Mouse (Mus musculus): Measurements from ENCODE around the gene Duoxa1. TPM values are rescaled to one million over a fixed set of nuclear protein-coding genes. Genes with fewer than 3 reads are reported as not detected.

Duoxa1 gene
- polyA plus RNA-seq, 1 experiment, result not detected

DNA sequence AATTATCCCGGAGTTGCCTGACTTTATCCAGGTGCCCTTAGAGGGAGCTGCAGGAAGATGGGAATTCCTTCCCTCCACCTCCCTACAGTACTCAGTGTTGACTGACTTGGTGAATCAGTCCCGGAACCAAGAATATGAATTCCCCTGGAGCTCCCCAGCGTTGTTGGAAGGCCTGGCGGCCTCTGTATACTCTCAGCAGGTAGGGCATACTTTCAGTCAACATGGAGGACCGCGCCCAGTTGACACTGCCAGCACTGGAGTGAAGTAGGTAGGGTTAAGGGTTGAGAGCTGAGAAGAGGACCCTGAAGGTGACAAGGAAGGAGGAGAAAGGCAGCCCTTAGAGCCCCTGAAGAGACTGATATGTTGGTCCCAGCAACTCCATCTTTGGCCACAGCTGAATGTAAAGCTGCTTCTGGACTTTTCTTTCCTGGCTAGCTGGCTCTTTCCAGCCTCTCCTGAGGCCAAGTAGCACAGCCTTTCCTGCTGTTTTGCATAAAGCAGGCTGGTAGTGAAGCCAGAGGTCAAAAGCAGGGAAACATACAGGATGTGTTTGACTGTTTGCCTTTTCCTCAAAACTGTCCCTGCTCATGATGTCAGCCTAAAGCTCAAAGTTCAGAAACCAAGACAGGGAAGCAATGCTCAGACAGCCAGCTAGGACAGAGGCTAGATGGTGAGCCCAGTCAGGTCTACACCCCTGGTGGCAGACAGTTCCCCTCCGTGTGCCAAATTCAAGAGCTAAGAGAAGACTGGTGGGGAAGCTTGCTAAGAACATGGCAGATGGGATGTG, 46.9 kb downstream of the Duoxa1 start:
- no peak overlapping the region for H3K27ac ChIP-seq (ENCODE audit: insufficient read depth, low read depth, low read length)
- no peak overlapping the region for H3K4me3 ChIP-seq (ENCODE audit: insufficient read depth, low read length)
- no peaks in the 10 kb centered on the region for H3K4me1 ChIP-seq (ENCODE audit: control insufficient read depth, insufficient read depth, low read length)
- TF ChIP-seq POLR2A (IDR thresholded peaks at IDR 0.05; ENCODE audit: borderline replicate concordance, low read depth, low read length) (no peak), CTCF (IDR thresholded peaks at IDR 0.05; ENCODE audit: low read depth, low read length) (no peak)

GRCm38 (mm10) chr2:122264690-122265089, 48.8 kb downstream of the Duoxa1 start:
- Histone ChIP-seq H3K4me3 (ENCODE audit: insufficient read depth, low read length) (no peak overlapping the region), H3K4me1 (ENCODE audit: control insufficient read depth, insufficient read depth, low read length) (no peaks in the 10 kb centered on the region), H3K27ac (ENCODE audit: insufficient read depth, low read depth, low read length) (no peak overlapping the region)
- TF ChIP-seq POLR2A (IDR thresholded peaks at IDR 0.05; ENCODE audit: borderline replicate concordance, low read depth, low read length) (no peak), CTCF (IDR thresholded peaks at IDR 0.05; ENCODE audit: low read depth, low read length) (no peak)

- no peak overlapping the region for H3K4me3 ChIP-seq (ENCODE audit: insufficient read depth, low read length)
- no peaks in the 10 kb centered on the region for H3K4me1 ChIP-seq (ENCODE audit: control insufficient read depth, insufficient read depth, low read length)
- TF ChIP-seq POLR2A (IDR thresholded peaks at IDR 0.05; ENCODE audit: borderline replicate concordance, low read depth, low read length), result no peak
- TF ChIP-seq CTCF (IDR thresholded peaks at IDR 0.05; ENCODE audit: low read depth, low read length), result no peak
- no peak overlapping the region for H3K27ac ChIP-seq (ENCODE audit: insufficient read depth, low read depth, low read length)
Measured at GRCm38 (mm10) chr2:122260729-122261128, 52.8 kb downstream of the Duoxa1 start.

DNA sequence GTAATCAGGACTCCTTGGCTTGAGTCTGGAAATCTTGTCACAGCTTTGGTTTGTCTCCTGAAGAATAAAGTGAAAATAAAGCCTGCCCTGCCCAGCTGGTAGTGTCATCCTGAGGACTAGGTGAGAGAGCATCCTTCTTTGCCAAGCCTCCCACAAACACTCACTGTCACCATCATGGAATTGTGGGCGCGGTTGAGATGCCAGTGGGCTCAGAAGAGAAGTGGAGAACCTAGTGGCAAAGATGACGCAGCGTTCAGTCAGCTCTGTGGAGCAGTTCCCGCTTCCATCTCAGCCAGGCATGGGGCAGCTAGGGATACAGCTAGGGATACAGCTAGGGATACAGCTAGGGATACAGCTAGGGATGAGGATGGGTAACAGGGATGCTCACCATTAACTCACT, 57.5 kb downstream of the Duoxa1 start:
- TF ChIP-seq POLR2A (IDR thresholded peaks at IDR 0.05; ENCODE audit: borderline replicate concordance, low read depth, low read length), result no peak
- TF ChIP-seq CTCF (IDR thresholded peaks at IDR 0.05; ENCODE audit: low read depth, low read length), result no peak
- Histone ChIP-seq H3K27ac (ENCODE audit: insufficient read depth, low read depth, low read length) (no peak overlapping the region), H3K4me1 (ENCODE audit: control insufficient read depth, insufficient read depth, low read length) (no peaks in the 10 kb centered on the region), H3K4me3 (ENCODE audit: insufficient read depth, low read length) (no peak overlapping the region)

Other genes starting within 250 kb of the Duoxa1 start
- gene Spg11, start 195.3 kb downstream of the Duoxa1 start, polyA plus RNA-seq (2012; ENCODE audit: insufficient read depth, insufficient read length, missing spikeins), result 15.3 and 16.4 TPM in 2 replicates
- gene B2m, start 166.0 kb downstream of the Duoxa1 start, polyA plus RNA-seq (2012; ENCODE audit: insufficient read depth, insufficient read length, missing spikeins), result 8,073 and 8,193 TPM in 2 replicates
- not detected in 2 replicates for gene Trim69, start 153.0 kb downstream of the Duoxa1 start, polyA plus RNA-seq (2012; ENCODE audit: insufficient read depth, insufficient read length, missing spikeins)
- gene Patl2, start 127.5 kb downstream of the Duoxa1 start, polyA plus RNA-seq (2012; ENCODE audit: insufficient read depth, insufficient read length, missing spikeins), result 0.23 and 0.33 TPM in 2 replicates
- not detected in 2 replicates for gene Terb2, start 127.5 kb downstream of the Duoxa1 start, polyA plus RNA-seq (2012; ENCODE audit: insufficient read depth, insufficient read length, missing spikeins)
- gene Sord, start 79.0 kb downstream of the Duoxa1 start, polyA plus RNA-seq (2012; ENCODE audit: insufficient read depth, insufficient read length, missing spikeins), result 70.4 and 74.9 TPM in 2 replicates
- gene Duox2, start 15.3 kb downstream of the Duoxa1 start, polyA plus RNA-seq (2012; ENCODE audit: insufficient read depth, insufficient read length, missing spikeins), result not detected in 2 replicates
- not detected in 2 replicates for gene Duoxa2, start 14.8 kb downstream of the Duoxa1 start, polyA plus RNA-seq (2012; ENCODE audit: insufficient read depth, insufficient read length, missing spikeins)
- not detected in 2 replicates for gene Duox1, start 1.9 kb upstream of the Duoxa1 start, polyA plus RNA-seq (2012; ENCODE audit: insufficient read depth, insufficient read length, missing spikeins)
- 2.6 TPM in 2 replicates for gene Shf, start 55.4 kb upstream of the Duoxa1 start, polyA plus RNA-seq (2012; ENCODE audit: insufficient read depth, insufficient read length, missing spikeins)
- 22.4 and 29.6 TPM in 2 replicates for gene Slc28a2, start 112.7 kb upstream of the Duoxa1 start, polyA plus RNA-seq (2012; ENCODE audit: insufficient read depth, insufficient read length, missing spikeins)
- 1.2 TPM in 1 of 2 replicates, not detected in the other for gene Gm14085, start 171.2 kb upstream of the Duoxa1 start, polyA plus RNA-seq (2012; ENCODE audit: insufficient read depth, insufficient read length, missing spikeins)

All from bone marrow macrophage, adult 2 months (primary cell).